Mouse (Mus musculus) forebrain, embryonic 14.5 days (tissue): ENCODE data around the gene Selenov. TPM values are rescaled to one million over a fixed set of nuclear protein-coding genes. Genes with fewer than 3 reads are reported as not detected.
"Not testable (repeated sequence)": the region's sequence is repeated elsewhere in the genome, so short reads cannot be mapped to it uniquely, and the experiment has no call there.

ENCODE experiments used
- ATAC-seq: fragments of 200-750 bp; cut with Nextera tagmentation; 2 replicates; pipeline ENCODE4 v1.8.0; 2017; ENCODE audit warnings: mild to moderate bottlenecking, moderate library complexity
- DNase-seq: peaks from one replicate; pipeline ENCODE4 v3.0.0-alpha.2; 2015; ENCODE audit warnings: low spot score
- H3K27ac ChIP-seq: fragments of 300-500 bp; sonication (generic); 2 replicates; pipeline ENCODE4 v1.5.1; 2014; ENCODE audit warnings: low read depth, mild to moderate bottlenecking, control low read depth, low read length, moderate library complexity
- H3K27me3 ChIP-seq: fragments of 300-500 bp; sonication (generic); replicated peaks from 2 replicates; pipeline ENCODE4 v1.6.1; 2014; ENCODE audit warnings: low read length, control low read depth, mixed read lengths; ENCODE audit not compliant: control insufficient read depth, insufficient read depth
- H3K36me3 ChIP-seq: fragments of 300-500 bp; sonication (generic); 2 replicates; pipeline ENCODE4 v1.6.1; 2014; ENCODE audit warnings: low read length, control low read depth; ENCODE audit not compliant: control insufficient read depth, insufficient read depth
- H3K4me1 ChIP-seq: fragments of 300-500 bp; sonication (generic); 2 replicates; pipeline ENCODE4 v1.6.1; 2014; ENCODE audit warnings: antibody characterized with exemption, low read length, control low read depth; ENCODE audit not compliant: control insufficient read depth, insufficient read depth
- H3K4me2 ChIP-seq: fragments of 300-500 bp; sonication (generic); 2 replicates; pipeline ENCODE4 v1.6.1; 2014; ENCODE audit warnings: mild to moderate bottlenecking, control low read depth, low read length
- H3K4me3 ChIP-seq: fragments of 300-500 bp; sonication (generic); 2 replicates; pipeline ENCODE4 v1.5.1; 2014; ENCODE audit warnings: low read depth, low read length, control low read depth
- H3K9ac ChIP-seq: fragments of 300-500 bp; sonication (generic); 2 replicates; pipeline ENCODE4 v1.6.1; 2014; ENCODE audit warnings: mild to moderate bottlenecking, low read length, control low read depth, moderate library complexity
- H3K9me3 ChIP-seq: fragments of 300-500 bp; sonication (generic); replicated peaks from 2 replicates; pipeline ENCODE4 v1.6.1; 2016; ENCODE audit warnings: low read length, control low read depth, mixed read lengths; ENCODE audit not compliant: control insufficient read depth
- WGBS: fragments of 180-500 bp; shearing (Covaris S2); extraction: QIAGEN DNeasy Blood & Tissue Kit; methylation state at CpG from one replicate; pipeline ENCODE4 v1.1.7; 2014; 5-methylcytosine and 5-hydroxymethylcytosine counted together
- polyA plus RNA-seq: library from polyadenylated mRNA; unstranded; fragments of >200 nt; fragmentation: Nextera tagmentation; extraction: Ambion mirVana; gene quantifications from 2 replicates; pipeline ENCODE4 v1.2.1, GENCODE M21; 2014

Selenov gene
- polyA plus RNA-seq, 1 experiment from 2014 or later, result 0.23 TPM

- no peak overlapping the region for H3K4me2 ChIP-seq
- no peaks in the 10 kb centered on the region for H3K9me3 ChIP-seq
- ATAC-seq (no peak), DNase-seq (no peak)
- no peak overlapping the region for H3K9ac ChIP-seq
- no peaks in the 10 kb centered on the region for H3K27me3 ChIP-seq
- WGBS, result 92% methylated on average over 6 of the region's 6 CpGs
- no peaks in the 10 kb centered on the region for H3K36me3 ChIP-seq
- H3K4me3 ChIP-seq, result no peak overlapping the region
- no peak overlapping the region for H3K27ac ChIP-seq
- no peaks in the 10 kb centered on the region for H3K4me1 ChIP-seq
Observed at GRCm38 (mm10) chr7:28254591-28254990, 36.4 kb downstream of the Selenov start.

- WGBS, result 91% methylated on average over 17 of the region's 17 CpGs
- ATAC-seq, result no peak
Observed at GRCm38 (mm10) chr7:28251976-28252375, 39.0 kb downstream of the Selenov start.

GRCm38 (mm10) chr7:28248957-28249356 is 42.0 kb downstream of the Selenov start:
- Histone ChIP-seq H3K36me3 (no peaks in the 10 kb centered on the region), H3K9ac (no peak overlapping the region), H3K4me2 (no peak overlapping the region), H3K27ac (no peak overlapping the region), H3K4me3 (no peak overlapping the region), H3K4me1 (no peaks in the 10 kb centered on the region), H3K27me3 (no peaks in the 10 kb centered on the region), H3K9me3 (no peaks in the 10 kb centered on the region)
- DNase-seq, result no peak
- WGBS, result 88% methylated on average over 3 of the region's 3 CpGs
- no peak for ATAC-seq

More at GRCm38 (mm10) chr7:28251976-28252375, 39.0 kb downstream of the Selenov start:
- Histone ChIP-seq H3K9me3 (no peaks in the 10 kb centered on the region), H3K36me3 (no peaks in the 10 kb centered on the region), H3K4me1 (no peaks in the 10 kb centered on the region), H3K4me3 (no peak overlapping the region), H3K9ac (no peak overlapping the region), H3K4me2 (no peak overlapping the region), H3K27me3 (no peaks in the 10 kb centered on the region), H3K27ac (no peak overlapping the region)
- DNase-seq, result no peak

GRCm38 (mm10) chr7:28243943-28244342 is 47.0 kb downstream of the Selenov start:
- not testable (repeated sequence) for H3K27ac ChIP-seq, H3K4me2 ChIP-seq, H3K9me3 ChIP-seq, H3K36me3 ChIP-seq, H3K9ac ChIP-seq, H3K4me3 ChIP-seq, H3K27me3 ChIP-seq, H3K4me1 ChIP-seq, DNase-seq, ATAC-seq
- WGBS, result 64% methylated on average over 2 of the region's 2 CpGs

Other genes with a start within 250 kb of the Selenov start
- 380 and 381 TPM in 2 replicates for gene Psmc4, start 241.1 kb downstream of the Selenov start, polyA plus RNA-seq
- 0.20 and 0.28 TPM in 2 replicates for gene Fcgbp, start 219.9 kb downstream of the Selenov start, polyA plus RNA-seq
- gene 9530053A07Rik, start 161.7 kb downstream of the Selenov start, polyA plus RNA-seq, result 0.03 and 0.09 TPM in 2 replicates
- 36.0 and 38.3 TPM in 2 replicates for gene Fbl, start 121.5 kb downstream of the Selenov start, polyA plus RNA-seq
- gene Dyrk1b, start 111.7 kb downstream of the Selenov start, polyA plus RNA-seq, result 9.9 and 13.7 TPM in 2 replicates
- 6.0 and 8.6 TPM in 2 replicates for gene Eid2, start 23.3 kb downstream of the Selenov start, polyA plus RNA-seq
- 33.3 and 35.1 TPM in 2 replicates for gene Eid2b, start 13.4 kb downstream of the Selenov start, polyA plus RNA-seq
- 14.2 and 16.3 TPM in 2 replicates for gene Dll3, start 11.1 kb upstream of the Selenov start, polyA plus RNA-seq
- 163 and 171 TPM in 2 replicates for gene Timm50, start 20.9 kb upstream of the Selenov start, polyA plus RNA-seq
- gene Supt5, start 47.6 kb upstream of the Selenov start, polyA plus RNA-seq, result 62.6 and 77.8 TPM in 2 replicates
- 539 and 750 TPM in 2 replicates for gene Rps16, start 59.5 kb upstream of the Selenov start, polyA plus RNA-seq
- 17.7 and 27.5 TPM in 2 replicates for gene Plekhg2, start 81.4 kb upstream of the Selenov start, polyA plus RNA-seq
- 3.3 and 5.6 TPM in 2 replicates for gene Zfp36, start 89.1 kb upstream of the Selenov start, polyA plus RNA-seq
- 42.3 and 52.9 TPM in 2 replicates for gene Med29, start 101.5 kb upstream of the Selenov start, polyA plus RNA-seq
- gene Paf1, start 101.8 kb upstream of the Selenov start, polyA plus RNA-seq, result 59.3 and 73.1 TPM in 2 replicates
- gene Gmfg, start 146.3 kb upstream of the Selenov start, polyA plus RNA-seq, result 3.3 and 4.9 TPM in 2 replicates
- gene Lrfn1, start 160.8 kb upstream of the Selenov start, polyA plus RNA-seq, result 8.7 and 9.8 TPM in 2 replicates
- gene Ifnl2, start 219.3 kb upstream of the Selenov start, polyA plus RNA-seq, result not detected in 2 replicates
- not detected in 2 replicates for gene Ifnl3, start 231.7 kb upstream of the Selenov start, polyA plus RNA-seq
- gene Sycn, start 249.7 kb upstream of the Selenov start, polyA plus RNA-seq, result not detected in 2 replicates